Mouse (Mus musculus) layer of hippocampus, adult 8-10 months (tissue): ENCODE measurements around the gene Spata13. TPM values are rescaled to one million over a fixed set of nuclear protein-coding genes. Genes with fewer than 3 reads are reported as not detected.

Experiments used
- DNase-seq, 2 experiments: peaks; one replicate each; pipeline ENCODE4 v3.0.0; 2022; ENCODE audit warnings: low spot score in 2 of 2
- total RNA-seq, 4 experiments: library from RNA; stranded (reverse); gene quantifications; 2 replicates each; pipeline ENCODE4 v1.2.4; 2022

The Spata13 gene
- total RNA-seq, 4 experiments from 2014 or later, result 22.4 to 27.3 (median 23.9) TPM

GRCm38 (mm10) chr14:60639195-60639594 lies 5.4 kb downstream of the Spata13 start:
- no peak for DNase-seq

- no peak for DNase-seq
Observed at GRCm38 (mm10) chr14:60641120-60641519, 7.3 kb downstream of the Spata13 start.

DNA sequence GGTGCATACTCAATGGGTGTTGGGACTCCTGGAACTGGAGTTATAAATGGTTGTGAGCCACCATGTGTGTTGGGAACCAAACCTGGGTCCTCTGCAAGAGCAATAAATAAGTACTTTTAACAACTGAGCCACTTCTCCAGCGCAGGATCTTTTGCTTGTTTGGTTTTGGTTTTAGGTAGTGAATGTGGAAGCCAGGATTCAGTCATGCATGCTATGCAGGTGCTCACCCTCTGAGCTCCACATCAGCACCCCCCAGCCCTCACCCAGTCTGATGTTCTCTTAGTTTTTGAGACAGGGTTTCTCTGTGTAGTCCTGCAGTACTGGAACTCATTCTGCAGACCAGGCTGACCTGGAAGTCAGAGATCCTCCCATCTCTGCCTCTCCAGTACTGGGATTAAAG lies 8.3 kb downstream of the Spata13 start:
- DNase-seq, result no peak

DNA sequence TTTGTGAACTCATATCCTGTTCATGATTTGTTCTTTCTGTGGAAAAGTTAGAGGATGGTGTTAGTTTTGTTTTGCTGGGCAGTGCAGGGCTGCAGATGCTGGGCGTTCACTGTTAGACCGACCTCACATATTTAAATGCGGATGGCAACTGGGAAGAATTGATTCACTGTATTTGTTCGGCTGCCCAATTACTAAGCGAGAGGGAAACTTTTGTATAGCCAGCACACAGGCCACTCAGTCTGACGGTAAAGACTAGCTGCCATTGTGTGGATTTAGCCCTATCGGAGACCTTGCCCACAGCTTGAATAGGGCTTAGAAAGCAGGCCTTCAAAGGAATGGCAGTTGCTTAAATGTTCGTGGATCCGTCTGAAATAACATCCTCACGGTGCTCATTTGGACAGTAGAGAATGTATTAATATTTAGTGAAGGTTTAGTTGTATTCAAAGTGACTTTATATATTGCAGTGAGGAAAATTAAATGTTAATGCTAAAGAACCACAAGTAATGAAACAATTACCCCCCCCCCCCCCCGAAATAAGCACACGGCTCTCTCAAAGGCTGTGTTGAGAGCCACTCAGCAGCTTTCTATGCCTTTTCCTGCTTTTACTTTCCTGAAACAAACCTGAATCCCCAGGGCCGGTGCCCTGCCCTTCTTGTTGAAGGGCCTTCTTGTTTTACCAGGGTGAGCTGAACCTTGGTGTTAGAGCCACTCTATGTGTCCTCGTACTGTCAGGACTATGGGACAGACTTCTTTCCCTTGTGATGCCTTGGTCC lies 9.5 kb downstream of the Spata13 start:
- no peak for DNase-seq

GRCm38 (mm10) chr14:60646373-60646772 lies 12.6 kb downstream of the Spata13 start:
- DNase-seq, result no peak

- no peak for DNase-seq
Observed at GRCm38 (mm10) chr14:60647885-60648284, 14.1 kb downstream of the Spata13 start.

DNA sequence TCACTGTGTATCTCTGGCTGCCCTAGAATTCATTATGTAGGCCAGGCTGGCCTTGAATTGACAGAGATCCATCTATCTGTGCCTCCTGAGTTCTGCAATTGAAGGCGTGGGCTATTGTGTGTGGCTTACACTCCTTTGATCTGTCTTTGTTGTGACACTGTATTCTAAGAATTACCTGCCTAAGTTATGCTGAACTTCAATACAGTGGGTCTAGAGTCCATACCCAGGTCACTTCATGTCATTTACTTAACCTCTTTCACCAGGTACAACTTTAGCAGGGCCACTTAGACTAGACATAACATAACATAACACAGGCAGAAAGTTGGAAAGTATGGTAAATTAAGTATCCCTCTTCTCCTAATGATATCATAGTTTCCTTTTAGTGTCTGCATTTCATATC lies 15.2 kb downstream of the Spata13 start:
- no peak for DNase-seq

- no peak for DNase-seq
Observed at GRCm38 (mm10) chr14:60653184-60653583, 19.4 kb downstream of the Spata13 start.

DNA sequence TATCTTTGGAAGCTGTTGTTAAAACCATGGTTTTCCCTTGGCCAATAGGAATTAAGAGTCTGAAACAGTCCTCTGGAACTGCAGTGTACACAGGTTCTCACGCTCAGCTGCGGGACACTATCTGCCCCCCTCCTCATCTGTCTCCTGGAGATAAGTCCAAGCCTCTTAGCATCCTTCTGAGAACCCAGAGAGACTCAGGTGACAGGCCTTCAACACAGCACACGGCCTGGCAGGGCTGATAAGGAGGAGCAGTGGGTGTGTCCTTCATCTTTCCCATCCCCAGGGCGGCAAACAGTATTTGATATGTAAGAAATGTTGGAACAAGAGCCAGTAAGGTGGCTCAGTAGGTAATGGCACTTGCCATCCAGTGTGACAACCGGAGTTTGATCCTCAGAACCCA lies 20.2 kb downstream of the Spata13 start:
- no peak for DNase-seq

GRCm38 (mm10) chr14:60654708-60655107 lies 20.9 kb downstream of the Spata13 start:
- no peak for DNase-seq

GRCm38 (mm10) chr14:60655941-60656700 lies 22.3 kb downstream of the Spata13 start:
- peak; percentile 86 to 91 for DNase-seq

- no peak for DNase-seq
Observed at GRCm38 (mm10) chr14:60656701-60657085, 22.9 kb downstream of the Spata13 start.

- no peak for DNase-seq
Observed at GRCm38 (mm10) chr14:60657891-60658290, 24.1 kb downstream of the Spata13 start.

DNA sequence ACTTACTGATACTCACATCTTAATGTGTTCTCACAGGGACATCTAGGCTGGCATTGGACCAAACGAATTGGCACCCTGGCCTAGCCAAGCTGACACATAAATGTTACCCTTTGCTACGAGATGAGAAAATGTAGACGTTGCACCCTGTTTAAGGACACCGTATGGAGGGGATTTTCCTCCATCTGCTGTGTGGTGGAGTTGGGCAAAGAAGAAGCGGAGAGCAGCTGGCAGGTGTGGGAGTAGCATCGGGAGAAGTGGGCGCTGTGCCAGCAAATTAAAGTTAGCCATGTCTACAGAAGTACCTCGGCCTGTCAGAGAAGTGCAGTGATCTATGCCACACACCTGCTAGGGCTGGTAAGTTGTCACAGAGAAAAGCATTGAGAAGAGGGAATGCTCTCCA lies 25.7 kb downstream of the Spata13 start:
- DNase-seq, result peak; percentile 72 to 85

DNA sequence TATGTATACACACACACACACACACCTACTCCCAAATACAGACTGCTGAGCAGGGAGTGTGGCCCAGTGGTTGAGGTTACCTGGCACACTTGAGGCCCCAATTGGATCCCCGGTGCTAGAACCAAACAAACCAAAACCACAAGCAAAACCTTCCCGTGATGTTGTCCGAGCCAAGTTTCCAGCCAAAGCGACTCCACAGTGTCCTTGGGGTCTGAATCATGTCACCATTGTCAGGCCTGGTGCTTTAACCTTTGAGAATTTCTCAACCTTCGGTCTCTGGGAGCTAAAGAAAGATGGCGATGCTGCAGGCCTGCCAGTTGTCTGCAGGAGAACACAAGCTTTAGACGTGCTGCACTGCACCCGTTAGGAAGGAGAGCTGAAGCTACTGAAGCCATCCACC lies 26.8 kb downstream of the Spata13 start:
- no peak for DNase-seq

DNA sequence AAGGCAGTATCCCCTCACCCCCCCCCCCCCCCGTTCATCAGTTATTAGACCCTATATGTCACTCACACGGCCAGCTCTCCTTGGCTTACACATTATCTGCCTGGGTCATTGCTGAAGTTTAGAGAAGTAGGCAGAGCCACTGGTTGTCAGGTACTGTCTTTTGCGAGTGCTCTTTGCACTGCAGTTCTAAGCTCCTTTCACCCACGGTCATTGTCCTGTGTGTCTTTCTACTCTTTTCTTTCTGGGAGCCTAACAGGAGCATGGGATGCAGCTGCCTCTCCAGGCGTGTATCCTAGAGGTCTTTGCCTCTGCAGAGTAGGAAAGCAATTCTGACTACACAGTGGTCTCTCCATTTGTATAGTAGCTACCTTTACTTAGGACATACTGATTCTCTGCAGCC lies 27.5 kb downstream of the Spata13 start:
- no peak for DNase-seq

- DNase-seq, result no peak
Observed at GRCm38 (mm10) chr14:60663309-60663940, 29.6 kb downstream of the Spata13 start.

GRCm38 (mm10) chr14:60664641-60665040 lies 30.8 kb downstream of the Spata13 start:
- DNase-seq, result no peak

- DNase-seq, result no peak
Observed at GRCm38 (mm10) chr14:60665263-60665662, 31.5 kb downstream of the Spata13 start.

- DNase-seq, result no peak
Observed at GRCm38 (mm10) chr14:60666252-60666651, 32.5 kb downstream of the Spata13 start.

DNA sequence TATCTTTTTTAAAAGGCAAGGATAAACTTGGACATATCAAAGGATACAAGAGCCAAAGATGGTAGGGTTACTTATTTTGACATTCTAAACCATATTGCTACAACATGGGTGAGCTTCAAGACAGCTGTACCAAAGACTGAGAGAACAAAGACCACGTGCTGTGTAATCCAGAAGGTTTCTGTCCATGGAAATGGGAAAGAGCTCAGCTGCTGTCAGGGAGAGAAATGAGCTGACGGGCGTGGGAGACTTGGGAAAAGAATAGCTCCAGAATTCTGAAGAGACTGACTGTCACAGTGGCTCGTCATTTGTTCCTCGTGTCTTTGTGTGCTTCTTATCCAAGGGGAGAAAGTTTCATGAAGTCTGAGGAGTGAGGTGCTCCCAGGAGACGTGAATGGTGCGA lies 36.4 kb downstream of the Spata13 start:
- DNase-seq, result peak in 1 of 2 experiments; percentile 33

DNA sequence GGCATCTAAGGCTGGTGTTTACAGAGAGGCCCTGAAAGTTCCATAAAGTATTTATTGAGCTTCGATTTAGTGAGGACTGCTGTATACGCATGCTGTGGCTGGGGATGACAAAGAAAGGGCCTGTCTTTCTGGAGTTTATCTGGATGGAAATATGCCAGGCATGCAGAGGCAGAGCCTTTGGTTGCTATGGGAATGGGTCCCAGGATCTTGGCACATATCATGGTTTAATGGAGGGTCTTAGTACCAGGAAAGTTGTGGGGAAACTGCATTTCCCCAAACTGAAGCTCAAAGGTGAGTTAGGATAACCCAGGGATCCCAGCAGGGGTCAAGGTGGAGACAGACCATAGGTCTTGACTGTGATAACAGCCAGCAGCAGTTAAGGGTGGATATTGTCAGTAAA lies 37.7 kb downstream of the Spata13 start:
- DNase-seq, result no peak
